Mouse (Mus musculus) intestine, embryonic 14.5 days (tissue): Measurements from ENCODE around the gene Gnl3. TPM values are rescaled to one million over a fixed set of nuclear protein-coding genes. Genes with fewer than 3 reads are reported as not detected.

Experiments
- ATAC-seq: fragments of 200-750 bp; cut with Nextera tagmentation; replicated peaks from 2 replicates; pipeline ENCODE4 v1.8.0; 2017; ENCODE audit warnings: low read depth, moderate number of reproducible peaks, moderate TSS enrichment, moderate library complexity; ENCODE audit not compliant: low FRiP score, low TSS enrichment
- DNase-seq: peaks from one replicate; pipeline ENCODE4 v3.0.0-alpha.2; 2018; ENCODE audit warnings: low spot score
- H3K27ac ChIP-seq: fragments of 300-500 bp; sonication (generic); 2 replicates; pipeline ENCODE4 v1.5.1; 2014; ENCODE audit warnings: low read depth, mild to moderate bottlenecking, control low read depth
- H3K27me3 ChIP-seq: fragments of 300-500 bp; sonication (generic); replicated peaks from 2 replicates; pipeline ENCODE4 v1.6.1; 2014; ENCODE audit warnings: low read length, control low read depth; ENCODE audit not compliant: control insufficient read depth, insufficient read depth
- H3K36me3 ChIP-seq: fragments of 300-500 bp; sonication (generic); 2 replicates; pipeline ENCODE4 v1.6.1; 2014; ENCODE audit warnings: low read length, control low read depth; ENCODE audit not compliant: control insufficient read depth, insufficient read depth
- H3K4me1 ChIP-seq: fragments of 300-500 bp; sonication (generic); replicated peaks from 2 replicates; pipeline ENCODE4 v1.6.1; 2014; ENCODE audit warnings: low read length, control low read depth, mixed read lengths; ENCODE audit not compliant: control insufficient read depth, insufficient read depth
- H3K4me2 ChIP-seq: fragments of 300-500 bp; sonication (generic); 2 replicates; pipeline ENCODE4 v1.6.1; 2014; ENCODE audit warnings: low read length
- H3K4me3 ChIP-seq: fragments of 300-500 bp; sonication (generic); 2 replicates; pipeline ENCODE4 v1.5.1; 2014; ENCODE audit warnings: low read depth, low read length, control low read depth, mixed read lengths
- H3K9ac ChIP-seq: fragments of 300-500 bp; sonication (generic); 2 replicates; pipeline ENCODE4 v1.6.1; 2014; ENCODE audit warnings: mild to moderate bottlenecking, low read length
- H3K9me3 ChIP-seq: fragments of 300-500 bp; sonication (generic); 2 replicates; pipeline ENCODE4 v1.6.1; 2016; ENCODE audit warnings: low read length, control low read depth; ENCODE audit not compliant: control insufficient read depth
- WGBS: fragments of 180-500 bp; shearing (Covaris S2); extraction: QIAGEN DNeasy Blood & Tissue Kit; methylation state at CpG from one replicate; pipeline ENCODE4 v1.1.7; 2014; 5-methylcytosine and 5-hydroxymethylcytosine counted together
- polyA plus RNA-seq: library from polyadenylated mRNA; unstranded; fragments of >200 nt; fragmentation: Nextera tagmentation; extraction: Ambion mirVana; gene quantifications from 2 replicates; pipeline ENCODE4 v1.2.1, GENCODE M21; 2014

Gene Gnl3
- polyA plus RNA-seq, 1 experiment from 2014 or later, result 144 TPM

DNA sequence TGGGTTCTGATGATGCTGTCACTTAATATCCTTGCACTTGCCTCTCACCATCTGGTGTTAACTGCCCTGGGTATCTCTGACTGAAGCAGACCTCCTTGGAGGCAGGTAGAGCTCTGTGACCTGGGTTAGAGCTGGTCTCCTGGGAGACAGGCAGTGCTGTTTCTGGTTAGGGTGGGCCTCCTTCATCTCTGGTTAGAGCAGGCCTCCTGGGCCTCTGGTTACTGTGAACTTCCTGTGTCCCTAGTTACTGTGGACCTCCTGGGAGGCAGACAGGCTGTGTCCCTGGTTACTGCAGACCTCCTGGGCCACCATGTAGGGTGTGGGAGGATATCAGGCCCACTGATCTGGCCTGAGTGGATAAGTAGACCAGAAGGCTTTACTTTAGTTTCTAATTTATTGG is 22.5 kb downstream of the Gnl3 start:
- Histone ChIP-seq H3K4me3 (no peak overlapping the region), H3K27me3 (no peaks in the 10 kb centered on the region), H3K4me1 (no peaks in the 10 kb centered on the region; the same call in 1 of the 2 replicates), H3K4me2 (no peak overlapping the region), H3K27ac (no peak overlapping the region), H3K36me3 (peaks cover 18% of the 10 kb centered on the region; the same call in 1 of the 2 replicates), H3K9ac (no peak overlapping the region), H3K9me3 (no peaks in the 10 kb centered on the region)
- ATAC-seq (no peak), DNase-seq (no peak)

DNA sequence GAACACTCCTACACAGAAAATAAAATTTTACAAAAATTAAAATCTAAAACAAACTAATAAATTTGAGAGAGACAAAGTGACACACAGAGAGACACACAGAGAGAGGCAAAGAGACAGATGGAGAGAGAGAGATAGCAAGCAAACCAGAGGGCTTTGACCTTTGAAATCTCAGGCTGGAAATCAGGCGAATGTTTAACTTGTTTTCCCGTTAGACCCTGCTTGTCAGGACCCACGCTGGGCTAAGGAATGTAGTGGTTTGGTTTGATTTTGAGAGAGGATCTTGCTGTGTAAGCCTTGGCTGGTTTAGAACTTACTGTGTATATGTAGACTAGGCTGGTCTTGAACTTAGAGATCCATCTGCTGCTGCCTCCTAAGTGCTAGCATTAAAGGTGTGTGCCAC is 42.7 kb downstream of the Gnl3 start:
- ATAC-seq, result no peak
- H3K27ac ChIP-seq, result no peak overlapping the region
- H3K9me3 ChIP-seq, result no peaks in the 10 kb centered on the region
- no peak overlapping the region for H3K9ac ChIP-seq
- DNase-seq, result no peak
- no peak overlapping the region for H3K4me2 ChIP-seq
- H3K36me3 ChIP-seq, result peaks cover 16% of the 10 kb centered on the region; the same call in 1 of the 2 replicates
- WGBS, result 52% methylated on average over 3 of the region's 3 CpGs
- no peak overlapping the region for H3K4me3 ChIP-seq
- H3K27me3 ChIP-seq, result no peaks in the 10 kb centered on the region
- H3K4me1 ChIP-seq, result no peaks in the 10 kb centered on the region

DNA sequence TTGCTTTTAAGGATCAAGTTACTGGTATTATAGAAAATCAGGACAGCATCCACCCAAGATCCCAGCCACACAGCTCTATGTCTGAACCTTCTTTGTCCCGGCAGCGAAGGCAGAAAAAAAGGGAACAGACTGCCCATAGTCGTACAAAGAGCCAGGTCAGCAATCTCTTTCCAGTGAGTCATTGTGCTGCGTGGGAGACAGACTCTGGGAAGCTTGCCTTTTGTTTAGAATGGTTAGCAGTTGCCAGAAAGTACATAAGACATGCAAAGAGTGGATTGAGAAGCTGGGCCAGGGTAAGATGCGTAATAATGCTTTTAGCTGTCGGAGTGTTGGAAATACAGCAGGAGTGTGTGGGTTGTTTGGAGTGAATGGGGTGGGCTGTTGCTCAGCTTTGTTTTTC is 44.7 kb downstream of the Gnl3 start:
- Histone ChIP-seq H3K9me3 (no peaks in the 10 kb centered on the region), H3K36me3 (peaks cover 22% of the 10 kb centered on the region; the same call in 1 of the 2 replicates), H3K9ac (no peak overlapping the region), H3K4me3 (no peak overlapping the region), H3K4me1 (no peaks in the 10 kb centered on the region), H3K27ac (no peak overlapping the region), H3K27me3 (no peaks in the 10 kb centered on the region), H3K4me2 (no peak overlapping the region)
- ATAC-seq (no peak), DNase-seq (no peak)
- WGBS, result 78% methylated on average over 6 of the region's 6 CpGs

Other genes with a start within 250 kb of the Gnl3 start
- gene Tmem110, start 193.6 kb downstream of the Gnl3 start, polyA plus RNA-seq, result 24.9 and 29.7 TPM in 2 replicates
- 6.6 TPM in 2 replicates for gene Mustn1, start 140.0 kb downstream of the Gnl3 start, polyA plus RNA-seq
- 0.05 TPM in 1 of 2 replicates, not detected in the other for gene Itih4, start 132.7 kb downstream of the Gnl3 start, polyA plus RNA-seq
- 0.52 and 0.87 TPM in 2 replicates for gene Itih3, start 95.4 kb downstream of the Gnl3 start, polyA plus RNA-seq
- gene Itih1, start 75.9 kb downstream of the Gnl3 start, polyA plus RNA-seq, result not detected in 2 replicates
- 10.9 and 12.6 TPM in 2 replicates for gene Nek4, start 67.8 kb downstream of the Gnl3 start, polyA plus RNA-seq
- 52.0 and 61.1 TPM in 2 replicates for gene Glt8d1, start 17.8 kb downstream of the Gnl3 start, polyA plus RNA-seq
- gene Spcs1, start 17.5 kb downstream of the Gnl3 start, polyA plus RNA-seq, result 338 and 365 TPM in 2 replicates
- 90.7 and 93.7 TPM in 2 replicates for gene Pbrm1, start within 50 bp of the Gnl3 start, polyA plus RNA-seq
- 91.3 and 94.4 TPM in 2 replicates for gene Smim4, start 109.8 kb upstream of the Gnl3 start, polyA plus RNA-seq
- gene Nt5dc2, start 111.9 kb upstream of the Gnl3 start, polyA plus RNA-seq, result 308 and 365 TPM in 2 replicates
- gene Stab1, start 149.5 kb upstream of the Gnl3 start, polyA plus RNA-seq, result 35.8 and 41.0 TPM in 2 replicates
- gene Tnnc1, start 189.2 kb upstream of the Gnl3 start, polyA plus RNA-seq, result 2.2 and 2.6 TPM in 2 replicates
- 330 and 367 TPM in 2 replicates for gene Nisch, start 197.8 kb upstream of the Gnl3 start, polyA plus RNA-seq
- gene Sema3g, start 198.7 kb upstream of the Gnl3 start, polyA plus RNA-seq, result 0.23 and 0.55 TPM in 2 replicates
- gene Phf7, start 232.2 kb upstream of the Gnl3 start, polyA plus RNA-seq, result 13.7 and 14.4 TPM in 2 replicates
- 78.9 and 84.9 TPM in 2 replicates for gene Bap1, start 232.3 kb upstream of the Gnl3 start, polyA plus RNA-seq